Mouse (Mus musculus) liver, embryonic 14.5 days (tissue): ENCODE measurements around the gene Tmem151b. TPM values are rescaled to one million over a fixed set of nuclear protein-coding genes. Genes with fewer than 3 reads are reported as not detected.

Source experiments
- ATAC-seq: fragments of 200-750 bp; cut with Nextera tagmentation; 2 replicates; pipeline ENCODE4 v1.8.0; 2017; ENCODE audit warnings: moderate number of reproducible peaks, mild to moderate bottlenecking, moderate library complexity; ENCODE audit not compliant: insufficient read depth
- DNase-seq, 3 experiments: peaks; one replicate each; pipeline ENCODE4 v3.0.0-alpha.2; 2012 to 2013; ENCODE audit warnings: low read depth in 3 of 3, low spot score in 3 of 3
- H3K27ac ChIP-seq: fragments of 300-500 bp; sonication (generic); 2 replicates; pipeline ENCODE4 v1.5.1; 2014; ENCODE audit warnings: moderate library complexity, mild to moderate bottlenecking, control low read depth, inconsistent platforms
- H3K27me3 ChIP-seq: fragments of 300-500 bp; sonication (generic); 2 replicates; pipeline ENCODE4 v1.6.1; 2014; ENCODE audit warnings: mild to moderate bottlenecking, low read length, moderate library complexity; ENCODE audit not compliant: control insufficient read depth, insufficient read depth
- H3K36me3 ChIP-seq: fragments of 300-500 bp; sonication (generic); replicated peaks from 2 replicates; pipeline ENCODE4 v1.6.1; 2014; ENCODE audit warnings: low read depth; ENCODE audit not compliant: control insufficient read depth, insufficient read depth
- H3K4me1 ChIP-seq, 2 experiments: fragments of 200-500 bp in 1 of 2; fragments of 300-500 bp in 1 of 2; sonication (generic) in 1 of 2; replicated peaks; 2 replicates each; pipeline ENCODE4 v1.6.1; 2012 to 2014; ENCODE audit warnings: antibody characterized with exemption in 1 of 2, inconsistent platforms in 1 of 2, low read length in 1 of 2; ENCODE audit not compliant: control insufficient read depth in 2 of 2, insufficient read depth in 2 of 2
- H3K4me2 ChIP-seq: fragments of 300-500 bp; sonication (generic); 2 replicates; pipeline ENCODE4 v1.6.1; 2014; ENCODE audit warnings: low read depth, mild to moderate bottlenecking, control low read depth, moderate library complexity
- H3K4me3 ChIP-seq, 2 experiments: fragments of 200-500 bp in 1 of 2; fragments of 300-500 bp in 1 of 2; sonication (generic) in 1 of 2; 2 replicates each; pipeline ENCODE4 v1.5.1; 2012 to 2014; ENCODE audit warnings: low read depth in 2 of 2, low read length in 2 of 2, mild to moderate bottlenecking in 2 of 2, control low read depth in 1 of 2, inconsistent platforms in 1 of 2, moderate library complexity in 1 of 2; ENCODE audit not compliant: insufficient read depth in 1 of 2
- H3K9ac ChIP-seq: fragments of 300-500 bp; sonication (generic); replicated peaks from 2 replicates; pipeline ENCODE4 v1.6.1; 2014; ENCODE audit warnings: mild to moderate bottlenecking, control low read depth, moderate library complexity
- H3K9me3 ChIP-seq: fragments of 300-500 bp; sonication (generic); 2 replicates; pipeline ENCODE4 v1.6.1; 2016; ENCODE audit warnings: low read length, mixed read lengths; ENCODE audit not compliant: control insufficient read depth
- CTCF ChIP-seq: IDR thresholded peaks from 2 replicates; pipeline ENCODE4 v1.5.1; 2016; ENCODE audit warnings: antibody characterized with exemption, low read depth, control low read depth
- EP300 ChIP-seq: IDR thresholded peaks from 2 replicates; pipeline ENCODE4 v1.6.1; 2016; ENCODE audit warnings: antibody characterized with exemption, low read depth
- WGBS: fragments of 180-500 bp; shearing (Covaris S2); extraction: QIAGEN DNeasy Blood & Tissue Kit; methylation state at CpG from one replicate; pipeline ENCODE4 v1.1.7; 2014; ENCODE audit not compliant: insufficient replicate concordance; 5-methylcytosine and 5-hydroxymethylcytosine counted together
- polyA plus RNA-seq, 2 experiments: library from polyadenylated mRNA; depleted of rRNA in 1 of 2; stranded (reverse) in 1 of 2; unstranded in 1 of 2; fragments of >200 nt; fragmentation: Nextera tagmentation in 1 of 2; extraction: Ambion mirVana in 1 of 2; gene quantifications; 2 replicates each; pipeline versions ENCODE4 v1.2.1 to v1.2.3; 2012 to 2014

Gene Tmem151b
- polyA plus RNA-seq, 2 experiments: 0.08 TPM; not detected in 1

- H3K4me2 ChIP-seq: no peak overlapping the region
- TF ChIP-seq EP300: no peak
- no peak for TF ChIP-seq CTCF
- ATAC-seq (no peak), DNase-seq (no peak)
- no peaks in the 10 kb centered on the region for H3K9me3 ChIP-seq
- no peak overlapping the region for H3K27ac ChIP-seq
- no peaks in the 10 kb centered on the region for H3K36me3 ChIP-seq
- 33% methylated on average over 4 of the region's 4 CpGs for WGBS
- H3K4me1 ChIP-seq: peaks cover 3% of the 10 kb centered on the region in 2 experiments; a peak in 3 of 4 replicates
- H3K4me3 ChIP-seq: no peak overlapping the region
- H3K9ac ChIP-seq: no peak overlapping the region
- no peaks in the 10 kb centered on the region for H3K27me3 ChIP-seq
Measured at GRCm38 (mm10) chr17:45502324-45502723, 47.2 kb downstream of the Tmem151b start.

- Histone ChIP-seq H3K9ac (no peak overlapping the region), H3K27me3 (no peaks in the 10 kb centered on the region), H3K4me1 (peaks cover 0 to 2% of the 10 kb centered on the region in 2 experiments; a peak in 2 of 4 replicates), H3K4me3 (no peak overlapping the region), H3K27ac (no peak overlapping the region), H3K9me3 (no peaks in the 10 kb centered on the region), H3K4me2 (no peak overlapping the region), H3K36me3 (no peaks in the 10 kb centered on the region)
- ATAC-seq (no peak), DNase-seq (no peak)
- TF ChIP-seq CTCF: no peak
- TF ChIP-seq EP300: no peak
- WGBS: 42% methylated on average over 4 of the region's 4 CpGs
Measured at GRCm38 (mm10) chr17:45500981-45501380, 48.5 kb downstream of the Tmem151b start.

GRCm38 (mm10) chr17:45499516-45499915 lies 50.0 kb downstream of the Tmem151b start:
- H3K36me3 ChIP-seq: no peaks in the 10 kb centered on the region
- 39% methylated on average over 2 of the region's 2 CpGs for WGBS
- H3K9ac ChIP-seq: no peak overlapping the region
- ATAC-seq (no peak), DNase-seq (no peak)
- H3K9me3 ChIP-seq: no peaks in the 10 kb centered on the region
- H3K4me1 ChIP-seq: peaks cover 0 to 2% of the 10 kb centered on the region in 2 experiments; a peak in 2 of 4 replicates
- H3K27me3 ChIP-seq: no peaks in the 10 kb centered on the region
- H3K27ac ChIP-seq: no peak overlapping the region
- H3K4me3 ChIP-seq: no peak overlapping the region
- no peak overlapping the region for H3K4me2 ChIP-seq
- no peak for TF ChIP-seq EP300

- Histone ChIP-seq H3K9ac (no peak overlapping the region), H3K4me2 (no peak overlapping the region), H3K9me3 (no peaks in the 10 kb centered on the region), H3K27me3 (no peaks in the 10 kb centered on the region), H3K4me3 (no peak overlapping the region), H3K36me3 (no peaks in the 10 kb centered on the region), H3K4me1 (no peaks in the 10 kb centered on the region; a peak in 1 of 4 replicates), H3K27ac (no peak overlapping the region)
- DNase-seq (no peak), ATAC-seq (no peak)
- TF ChIP-seq EP300: no peak
- TF ChIP-seq CTCF: no peak
- WGBS: 64% methylated on average over 13 of the region's 13 CpGs
Measured at GRCm38 (mm10) chr17:45498397-45498796, 51.1 kb downstream of the Tmem151b start.

- no peaks in the 10 kb centered on the region for H3K4me1 ChIP-seq
- no peak overlapping the region for H3K27ac ChIP-seq
- no peak overlapping the region for H3K9ac ChIP-seq
- H3K4me2 ChIP-seq: no peak overlapping the region
- ATAC-seq (no peak), DNase-seq (no peak)
- H3K9me3 ChIP-seq: no peaks in the 10 kb centered on the region
- 62% methylated on average over 11 of the region's 11 CpGs for WGBS
- H3K36me3 ChIP-seq: no peaks in the 10 kb centered on the region
- no peaks in the 10 kb centered on the region for H3K27me3 ChIP-seq
- H3K4me3 ChIP-seq: no peak overlapping the region
- TF ChIP-seq CTCF (no peak), EP300 (no peak)
Measured at GRCm38 (mm10) chr17:45495398-45495797, 54.1 kb downstream of the Tmem151b start.

Other genes starting within 250 kb of the Tmem151b start
- 8.1 and 15.0 TPM in 2 replicates for gene Cdc5l, start 115.9 kb downstream of the Tmem151b start, polyA plus RNA-seq (2012; rRNA removed)
- 26.9 and 28.6 TPM in 2 replicates for gene Cdc5l, start 115.9 kb downstream of the Tmem151b start, polyA plus RNA-seq (2014; fragmentation: Nextera tagmentation; extraction: Ambion mirVana)
- 0.06 TPM in 1 of 2 replicates, not detected in the other for gene Spats1, start 74.3 kb downstream of the Tmem151b start, polyA plus RNA-seq (2012; rRNA removed)
- 0.06 TPM in 1 of 2 replicates, not detected in the other for gene Spats1, start 74.3 kb downstream of the Tmem151b start, polyA plus RNA-seq (2014; fragmentation: Nextera tagmentation; extraction: Ambion mirVana)
- gene Aars2, start 42.8 kb downstream of the Tmem151b start, polyA plus RNA-seq (2012; rRNA removed): 4.6 TPM in 2 replicates
- gene Aars2, start 42.8 kb downstream of the Tmem151b start, polyA plus RNA-seq (2014; fragmentation: Nextera tagmentation; extraction: Ambion mirVana): 3.3 and 4.0 TPM in 2 replicates
- not detected in 2 replicates for gene Tcte1, start 26.2 kb downstream of the Tmem151b start, polyA plus RNA-seq (2012; rRNA removed)
- gene Tcte1, start 26.2 kb downstream of the Tmem151b start, polyA plus RNA-seq (2014; fragmentation: Nextera tagmentation; extraction: Ambion mirVana): not detected in 2 replicates
- 0.62 and 0.65 TPM in 2 replicates for gene Nfkbie, start 6.0 kb upstream of the Tmem151b start, polyA plus RNA-seq (2012; rRNA removed)
- 0.66 TPM in 2 replicates for gene Nfkbie, start 6.0 kb upstream of the Tmem151b start, polyA plus RNA-seq (2014; fragmentation: Nextera tagmentation; extraction: Ambion mirVana)
- gene Slc35b2, start 14.2 kb upstream of the Tmem151b start, polyA plus RNA-seq (2012; rRNA removed): 27.6 and 29.9 TPM in 2 replicates
- 44.8 and 46.4 TPM in 2 replicates for gene Slc35b2, start 14.2 kb upstream of the Tmem151b start, polyA plus RNA-seq (2014; fragmentation: Nextera tagmentation; extraction: Ambion mirVana)
- 287 and 369 TPM in 2 replicates for gene Hsp90ab1, start 23.6 kb upstream of the Tmem151b start, polyA plus RNA-seq (2012; rRNA removed)
- gene Hsp90ab1, start 23.6 kb upstream of the Tmem151b start, polyA plus RNA-seq (2014; fragmentation: Nextera tagmentation; extraction: Ambion mirVana): 531 and 582 TPM in 2 replicates
- gene Slc29a1, start 49.9 kb upstream of the Tmem151b start, polyA plus RNA-seq (2012; rRNA removed): 152 and 218 TPM in 2 replicates
- 177 and 188 TPM in 2 replicates for gene Slc29a1, start 49.9 kb upstream of the Tmem151b start, polyA plus RNA-seq (2014; fragmentation: Nextera tagmentation; extraction: Ambion mirVana)
- 0.10 TPM in 1 of 2 replicates, not detected in the other for gene Mymx, start 52.4 kb upstream of the Tmem151b start, polyA plus RNA-seq (2012; rRNA removed)
- gene Mymx, start 52.4 kb upstream of the Tmem151b start, polyA plus RNA-seq (2014; fragmentation: Nextera tagmentation; extraction: Ambion mirVana): not detected in 2 replicates
- not detected in 2 replicates for gene Capn11, start 109.6 kb upstream of the Tmem151b start, polyA plus RNA-seq (2012; rRNA removed)
- not detected in 2 replicates for gene Capn11, start 109.6 kb upstream of the Tmem151b start, polyA plus RNA-seq (2014; fragmentation: Nextera tagmentation; extraction: Ambion mirVana)
- 60.8 and 82.6 TPM in 2 replicates for gene Mrpl14, start 136.6 kb upstream of the Tmem151b start, polyA plus RNA-seq (2012; rRNA removed)
- gene Mrpl14, start 136.6 kb upstream of the Tmem151b start, polyA plus RNA-seq (2014; fragmentation: Nextera tagmentation; extraction: Ambion mirVana): 142 and 148 TPM in 2 replicates
- 10.4 and 11.0 TPM in 2 replicates for gene Tmem63b, start 137.2 kb upstream of the Tmem151b start, polyA plus RNA-seq (2012; rRNA removed)
- 4.1 and 5.4 TPM in 2 replicates for gene Tmem63b, start 137.2 kb upstream of the Tmem151b start, polyA plus RNA-seq (2014; fragmentation: Nextera tagmentation; extraction: Ambion mirVana)
- not detected in 2 replicates for gene 1600014C23Rik, start 184.2 kb upstream of the Tmem151b start, polyA plus RNA-seq (2012; rRNA removed)
- gene 1600014C23Rik, start 184.2 kb upstream of the Tmem151b start, polyA plus RNA-seq (2014; fragmentation: Nextera tagmentation; extraction: Ambion mirVana): not detected in 2 replicates